Mouse (Mus musculus) thymus, adult 2 months (tissue): ENCODE measurements around the gene Gnai2. TPM values are rescaled to one million over a fixed set of nuclear protein-coding genes. Genes with fewer than 3 reads are reported as not detected.

ENCODE experiments used
- DNase-seq: peaks from one replicate; pipeline ENCODE4 v3.0.0; 2021
- H3K27ac ChIP-seq: fragments of 200-500 bp; 2 replicates; pipeline ENCODE4 v1.5.1; 2012; ENCODE audit warnings: low read length, control low read depth; ENCODE audit not compliant: control insufficient read depth, insufficient read depth
- H3K27me3 ChIP-seq: fragments of 200-500 bp; 2 replicates; pipeline ENCODE4 v1.6.1; 2012; ENCODE audit warnings: mild to moderate bottlenecking, low read length, moderate library complexity, mixed read lengths; ENCODE audit not compliant: control insufficient read depth, insufficient read depth
- H3K36me3 ChIP-seq: fragments of 200-500 bp; 2 replicates; pipeline ENCODE4 v1.6.1; 2012; ENCODE audit warnings: mild to moderate bottlenecking, low read length, moderate library complexity; ENCODE audit not compliant: control insufficient read depth, insufficient read depth
- H3K4me1 ChIP-seq: fragments of 200-500 bp; replicated peaks from 2 replicates; pipeline ENCODE4 v1.6.1; 2012; ENCODE audit warnings: low read length; ENCODE audit not compliant: control insufficient read depth, insufficient read depth
- H3K4me3 ChIP-seq: fragments of 200-500 bp; 2 replicates; pipeline ENCODE4 v1.5.1; 2012; ENCODE audit warnings: mild to moderate bottlenecking, low read length, control low read depth, moderate library complexity; ENCODE audit not compliant: control insufficient read depth, insufficient read depth
- CTCF ChIP-seq: fragments of 200-500 bp; IDR thresholded peaks from 2 replicates; pipeline ENCODE4 v1.5.1; 2012; ENCODE audit warnings: mild to moderate bottlenecking, control low read depth, low read length, moderate library complexity, borderline replicate concordance; ENCODE audit not compliant: control insufficient read depth, poor library complexity, insufficient read depth; ENCODE audit errors: extremely low read depth
- POLR2A ChIP-seq: fragments of 200-500 bp; IDR thresholded peaks from 2 replicates; pipeline ENCODE4 v1.6.1; 2012; ENCODE audit warnings: mild to moderate bottlenecking, low read length, control low read depth, moderate library complexity; ENCODE audit not compliant: control insufficient read depth, poor library complexity, insufficient read depth; ENCODE audit errors: extremely low read depth
- WGBS: fragments of 180-500 bp; shearing (Covaris S2); methylation state at CpG from one replicate; pipeline ENCODE4 v1.1.7; 2018; 5-methylcytosine and 5-hydroxymethylcytosine counted together
- polyA plus RNA-seq: library from polyadenylated mRNA; depleted of rRNA; stranded (reverse); fragments of >200 nt; gene quantifications from 2 replicates; pipeline ENCODE4 v1.2.3, GENCODE M21; 2012

The Gnai2 gene
- polyA plus RNA-seq, 1 experiment = 1,267 TPM

DNA sequence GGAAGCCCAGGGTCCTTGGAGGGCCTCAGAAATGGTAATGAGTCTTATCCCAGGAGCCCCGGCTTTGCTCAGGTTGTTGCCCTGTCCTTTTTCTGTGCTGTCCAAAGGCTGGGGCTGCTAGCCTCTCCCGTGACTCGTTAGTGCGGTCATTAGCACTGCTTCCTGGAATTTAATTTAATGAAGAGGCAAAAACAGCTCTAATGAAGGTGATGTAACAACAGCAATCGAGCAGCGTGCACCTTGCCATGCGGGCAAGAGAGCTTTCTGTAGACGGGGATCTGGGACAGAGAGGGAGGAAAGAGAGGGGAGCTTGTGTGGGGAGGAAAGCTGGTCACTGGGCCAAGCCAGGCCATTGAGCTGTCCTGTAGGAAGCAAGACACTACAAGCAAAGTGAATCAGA lies 6.5 kb upstream of the Gnai2 start:
- H3K27ac ChIP-seq = no peak overlapping the region
- peaks cover 16% of the 10 kb centered on the region for H3K4me1 ChIP-seq
- H3K27me3 ChIP-seq = no peaks in the 10 kb centered on the region
- no peaks in the 10 kb centered on the region for H3K36me3 ChIP-seq
- DNase-seq = no peak
- no peak for TF ChIP-seq CTCF
- TF ChIP-seq POLR2A = no peak
- 94% methylated on average over 8 of the region's 8 CpGs for WGBS
- no peak overlapping the region for H3K4me3 ChIP-seq

DNA sequence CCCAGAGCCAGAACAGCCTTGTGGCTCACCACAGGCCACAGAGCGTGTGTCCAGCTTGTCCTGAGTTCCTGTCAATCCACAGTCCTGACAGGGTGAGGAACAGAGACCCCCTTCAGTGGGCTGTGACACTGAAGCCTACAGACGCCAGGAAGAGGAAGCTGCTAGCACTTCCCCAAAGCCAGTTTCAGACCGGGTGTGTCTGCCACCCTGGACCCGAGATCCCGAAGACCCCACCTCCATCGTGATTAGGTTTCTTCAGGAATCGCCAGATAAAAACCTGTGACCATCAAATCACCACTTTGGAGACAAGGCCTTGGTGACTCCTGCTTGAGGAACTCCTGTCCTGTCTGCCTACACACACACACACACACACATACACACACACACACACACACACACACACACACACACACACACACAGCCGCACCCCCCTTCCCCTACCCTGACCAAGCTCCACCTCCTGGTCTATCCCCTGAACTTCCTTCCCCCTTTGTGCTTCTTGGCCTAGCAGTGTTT lies 5.1 kb upstream of the Gnai2 start:
- no peak overlapping the region for H3K4me3 ChIP-seq
- TF ChIP-seq POLR2A = no peak
- no peak for TF ChIP-seq CTCF
- WGBS = 21% methylated on average over 8 of the region's 8 CpGs
- peak; percentile 45 for DNase-seq
- H3K36me3 ChIP-seq = no peaks in the 10 kb centered on the region
- H3K4me1 ChIP-seq = peaks cover 21% of the 10 kb centered on the region
- no peak overlapping the region for H3K27ac ChIP-seq
- no peaks in the 10 kb centered on the region for H3K27me3 ChIP-seq

DNA sequence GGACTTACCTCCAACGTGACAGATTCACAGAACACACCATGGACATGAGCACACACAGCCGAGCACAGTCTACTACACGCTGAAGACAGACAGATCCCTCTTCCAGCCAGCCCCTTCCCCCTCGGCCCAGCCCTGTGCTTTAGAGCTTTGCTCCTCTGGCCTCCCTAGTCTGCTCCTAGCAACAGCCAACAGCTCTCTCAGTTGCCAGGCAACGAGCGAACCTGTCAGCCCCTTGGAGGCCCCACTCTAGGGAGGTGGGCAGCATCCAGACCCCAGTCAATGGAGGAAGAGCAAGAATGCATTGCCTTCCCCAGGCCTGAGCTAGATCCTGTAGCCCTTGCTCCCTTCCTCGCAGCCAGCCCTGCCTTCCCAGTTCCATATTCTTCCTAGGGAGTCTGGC lies 1.9 kb upstream of the Gnai2 start:
- Histone ChIP-seq H3K36me3 (no peaks in the 10 kb centered on the region), H3K27me3 (no peaks in the 10 kb centered on the region), H3K4me1 (peaks cover 24% of the 10 kb centered on the region), H3K27ac (no peak overlapping the region), H3K4me3 (no peak overlapping the region)
- TF ChIP-seq POLR2A (no peak), CTCF (no peak)
- WGBS = 94% methylated on average over 7 of the region's 7 CpGs
- no peak for DNase-seq

DNA sequence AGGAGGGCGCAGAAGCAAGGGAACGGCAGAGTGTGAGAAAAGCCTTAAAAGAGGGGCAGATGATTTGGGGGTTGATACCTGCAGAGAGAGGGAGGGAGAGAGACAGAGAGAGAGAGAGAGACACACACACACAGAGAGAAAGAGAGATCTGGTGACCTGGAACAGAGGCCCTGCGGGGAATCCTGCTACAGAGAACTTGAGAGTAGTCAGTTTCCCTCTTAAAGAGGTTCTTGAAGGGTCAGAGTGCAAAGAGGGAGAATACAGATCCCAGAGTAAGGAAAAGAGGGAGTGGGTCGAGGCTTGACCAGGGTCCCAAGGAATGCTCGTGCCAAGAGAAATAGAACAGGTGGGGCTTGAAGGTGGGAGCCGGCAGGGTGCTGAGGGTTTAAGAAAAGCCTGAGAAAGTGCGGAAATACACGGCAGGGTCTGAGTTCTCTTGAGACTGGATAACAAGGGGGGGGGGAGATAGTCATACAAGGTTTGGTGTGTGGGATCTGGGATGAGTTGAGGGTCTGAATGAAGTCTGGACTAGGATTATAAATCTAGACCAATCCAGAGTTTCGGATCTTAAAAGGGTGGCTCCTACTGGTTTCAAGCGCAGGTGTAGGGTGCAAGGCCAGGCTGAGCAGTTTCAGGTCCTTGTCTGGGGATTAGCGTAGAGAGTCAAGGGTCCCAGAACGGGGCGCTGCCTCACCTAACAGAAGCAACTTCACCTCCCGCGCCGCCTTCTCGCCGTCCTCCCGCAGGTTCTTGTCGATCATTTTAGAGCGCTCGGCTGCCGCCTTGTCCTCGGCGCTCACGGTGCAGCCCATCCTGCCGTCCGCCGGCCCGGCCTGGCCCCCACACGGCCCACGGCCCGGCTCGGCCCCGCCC lies 525 bp downstream of the Gnai2 start:
- no peaks in the 10 kb centered on the region for H3K36me3 ChIP-seq
- peak overlapping the region; percentile 77 for H3K27ac ChIP-seq
- H3K27me3 ChIP-seq = no peaks in the 10 kb centered on the region
- TF ChIP-seq POLR2A (no peak), CTCF (no peak)
- peak overlapping the region; percentile 85 for H3K4me3 ChIP-seq
- WGBS = under 1% methylated on average over 35 of the region's 35 CpGs
- peaks cover 37% of the 10 kb centered on the region for H3K4me1 ChIP-seq
- DNase-seq = peak; percentile 51

DNA sequence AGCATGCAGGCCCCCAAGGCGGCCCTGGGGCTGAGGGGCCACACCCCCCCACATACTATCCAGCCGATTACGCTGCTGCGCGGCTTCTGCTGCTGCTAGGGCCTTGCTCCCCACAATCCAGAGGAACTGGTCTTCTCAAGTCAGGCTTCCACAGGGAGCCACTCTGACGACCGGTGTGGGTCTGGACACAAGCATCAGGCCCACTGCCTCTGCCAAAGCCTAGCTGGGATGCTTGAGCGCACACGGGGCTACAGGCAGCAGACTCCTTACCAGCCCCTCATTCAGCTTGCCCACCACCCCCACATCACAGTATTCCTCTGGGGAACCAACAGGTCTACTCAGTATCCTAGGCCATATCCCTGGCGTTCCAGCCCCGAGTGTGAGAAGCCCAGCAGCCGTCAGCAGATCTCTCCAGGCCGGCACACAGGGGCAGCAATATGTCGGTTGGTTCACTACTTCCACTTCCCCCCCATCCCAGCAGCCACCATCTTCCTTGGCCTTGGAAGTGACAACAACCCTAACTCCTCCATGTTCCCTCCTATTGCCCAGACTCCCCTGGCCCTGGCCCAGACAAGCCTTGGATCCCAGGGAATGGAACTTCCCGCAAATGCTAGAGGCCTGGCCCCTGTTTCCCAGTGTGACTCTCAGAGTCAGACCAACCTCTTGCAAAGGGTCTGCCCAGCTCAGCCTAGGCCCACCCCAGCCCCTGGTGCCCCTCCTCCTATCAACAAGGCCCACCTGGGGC lies 1.3 kb downstream of the Gnai2 start:
- TF ChIP-seq POLR2A (no peak), CTCF (no peak)
- peak overlapping the region; percentile 77 for H3K27ac ChIP-seq
- H3K4me1 ChIP-seq = peaks cover 45% of the 10 kb centered on the region
- 2% methylated on average over 15 of the region's 15 CpGs for WGBS
- no peak for DNase-seq
- no peaks in the 10 kb centered on the region for H3K27me3 ChIP-seq
- H3K36me3 ChIP-seq = no peaks in the 10 kb centered on the region
- peak overlapping the region; percentile 85 for H3K4me3 ChIP-seq

DNA sequence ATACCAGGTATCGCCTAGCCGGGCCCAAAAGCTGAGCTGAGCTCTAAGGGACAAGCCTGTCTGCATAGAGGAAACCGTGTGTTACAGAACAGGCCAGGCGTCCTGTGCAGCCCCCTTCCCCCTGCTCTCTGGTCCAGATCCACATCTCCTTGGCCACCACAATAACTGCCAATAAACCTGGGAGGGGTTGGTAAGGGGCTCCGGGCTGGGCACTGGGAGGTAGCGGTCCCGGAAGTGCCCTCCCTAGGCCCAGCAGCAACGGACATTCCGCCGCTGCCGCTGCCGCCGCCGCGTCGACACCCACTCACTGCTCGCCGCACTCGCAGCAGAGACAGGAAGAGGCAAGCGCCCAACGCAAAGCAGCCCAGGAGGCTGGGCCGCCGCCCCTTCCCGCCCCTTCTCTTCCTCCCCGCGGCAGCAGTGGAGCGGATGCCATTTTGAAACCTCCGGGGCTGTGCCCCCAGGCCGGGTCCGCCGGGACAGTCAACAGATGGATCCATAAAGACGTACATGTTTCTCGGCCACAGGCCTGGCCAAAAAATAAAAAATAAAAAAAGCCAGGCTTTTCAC lies 2.0 kb downstream of the Gnai2 start:
- WGBS = under 1% methylated on average over 33 of the region's 33 CpGs
- no peak for TF ChIP-seq CTCF
- peak; percentile 98 for TF ChIP-seq POLR2A

More for the DNA sequence above, 2.0 kb downstream of the Gnai2 start:
- Histone ChIP-seq H3K27ac (peak overlapping the region; percentile 80), H3K4me3 (peak overlapping the region; percentile 85), H3K4me1 (peaks cover 52% of the 10 kb centered on the region), H3K36me3 (no peaks in the 10 kb centered on the region), H3K27me3 (no peaks in the 10 kb centered on the region)
- DNase-seq = peak; percentile 88
